Mouse (Mus musculus): ENCODE data around the gene Scaf1.

Gene Scaf1

DNA sequence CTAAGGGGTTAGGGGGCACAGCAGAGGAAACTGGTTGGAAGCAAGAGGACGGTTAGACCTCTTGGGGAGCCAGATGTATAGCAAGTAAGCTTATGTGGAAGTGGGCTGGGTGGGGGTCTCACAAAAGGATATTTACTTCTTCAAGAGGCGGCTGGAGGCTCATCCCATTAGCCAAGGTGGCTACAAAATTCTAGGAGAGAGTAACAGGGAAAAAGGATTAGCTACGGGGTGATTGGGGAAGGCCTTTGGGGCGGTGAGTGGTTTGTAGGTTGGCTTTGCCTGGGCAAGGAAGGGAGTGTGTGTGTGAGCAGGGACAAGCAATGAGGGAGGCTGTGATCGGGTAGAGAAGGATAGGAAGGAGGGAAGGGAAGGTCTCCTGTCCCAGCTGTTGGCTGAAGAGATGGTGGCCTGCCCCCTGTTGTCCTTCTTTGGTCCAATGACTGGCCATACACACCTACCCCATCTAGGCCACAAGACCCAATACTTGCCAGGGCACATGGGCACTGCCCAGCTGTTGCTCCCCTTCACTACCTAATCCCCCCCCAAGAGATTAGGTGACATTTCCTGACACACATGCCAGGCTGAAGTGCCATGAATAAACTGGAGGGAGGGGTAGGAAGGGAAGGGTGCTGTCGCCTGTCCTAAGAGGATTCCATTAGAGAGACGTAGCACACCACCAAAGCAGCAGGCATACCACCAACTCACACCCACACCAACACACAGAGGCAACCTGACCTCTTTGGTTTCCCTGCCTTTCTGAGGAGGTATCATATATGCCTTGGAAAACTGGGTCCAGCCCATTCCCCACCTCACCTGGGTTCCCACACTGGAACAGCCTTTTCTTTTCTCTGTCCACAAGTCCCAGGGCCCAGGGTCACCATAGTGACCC lies 32.0 kb downstream of the Scaf1 start:
- DNase-seq: no peak

DNA sequence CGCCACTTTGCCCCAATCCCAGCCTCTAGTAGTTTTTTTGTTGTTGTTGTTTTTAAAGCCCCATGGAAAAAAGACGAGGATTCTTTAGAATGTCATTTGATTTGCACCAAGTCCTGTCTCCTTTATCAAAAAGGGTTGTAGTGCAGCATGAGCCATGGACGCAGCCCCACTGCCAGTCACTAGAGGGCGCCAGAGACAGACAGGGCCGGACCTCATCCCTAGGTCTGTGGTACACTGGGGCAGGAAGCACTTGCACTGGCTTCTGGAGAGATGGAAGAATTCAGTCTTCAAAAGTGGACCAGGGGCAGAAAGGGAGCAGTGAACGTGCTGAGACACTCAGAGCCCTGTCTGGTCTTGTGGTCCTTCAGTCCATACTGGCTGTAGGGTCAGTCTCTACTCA lies 33.1 kb downstream of the Scaf1 start:
- DNase-seq: peak; percentile 90 to 95

DNA sequence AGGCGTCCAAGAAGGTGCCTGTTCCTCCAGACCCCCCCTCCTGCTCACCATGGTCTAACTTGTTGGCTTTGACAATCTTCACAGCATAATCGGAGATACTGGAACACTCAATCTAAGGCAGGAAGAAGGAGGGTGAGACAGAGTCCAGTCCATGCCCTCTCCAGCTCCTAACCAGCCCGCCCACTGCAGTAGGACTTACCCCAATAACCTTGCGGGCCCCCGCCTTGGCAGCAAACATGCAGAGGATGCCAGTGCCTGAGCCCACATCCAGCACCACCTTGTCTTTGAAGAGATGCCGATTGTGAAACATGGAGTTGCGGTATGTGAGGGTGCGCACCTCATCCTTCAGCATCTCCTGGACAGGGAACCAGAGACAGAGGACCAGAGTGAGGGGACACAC lies 34.6 kb downstream of the Scaf1 start:
- DNase-seq: no peak

DNA sequence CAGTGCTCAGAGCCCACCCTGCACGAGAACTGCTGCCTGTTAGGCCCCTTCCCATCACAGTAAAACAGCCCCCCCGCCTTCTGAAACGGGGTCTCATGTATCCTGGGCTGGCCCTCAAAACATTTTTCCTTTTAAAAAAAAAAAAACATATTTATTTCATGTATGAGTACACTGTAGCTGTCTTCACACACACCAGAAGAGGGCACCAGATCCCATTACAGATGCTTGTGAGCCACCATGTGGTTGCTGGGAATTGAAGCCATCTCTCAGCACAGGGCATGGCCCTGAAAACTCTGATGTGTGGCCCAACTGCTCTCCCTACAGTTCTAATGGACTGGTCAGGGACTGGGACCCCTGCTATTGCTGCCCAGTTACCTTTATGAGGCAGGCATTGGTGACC lies 37.9 kb downstream of the Scaf1 start:
- DNase-seq: no peak

DNA sequence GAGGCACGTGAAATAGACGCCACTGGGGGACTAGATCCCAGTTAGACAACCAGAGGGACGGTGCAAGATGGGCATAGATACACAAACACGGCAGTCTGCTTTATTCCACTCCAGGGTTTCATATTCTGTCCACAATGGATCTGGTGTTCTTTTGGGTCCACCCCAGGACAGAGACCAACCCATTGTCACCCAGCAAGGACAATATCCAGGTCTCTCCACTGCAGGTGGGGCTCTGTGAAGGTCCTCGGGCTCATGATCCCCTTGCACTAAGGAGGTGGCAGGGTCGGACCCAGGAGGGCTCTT lies 41.1 kb downstream of the Scaf1 start:
- no peak for DNase-seq

DNA sequence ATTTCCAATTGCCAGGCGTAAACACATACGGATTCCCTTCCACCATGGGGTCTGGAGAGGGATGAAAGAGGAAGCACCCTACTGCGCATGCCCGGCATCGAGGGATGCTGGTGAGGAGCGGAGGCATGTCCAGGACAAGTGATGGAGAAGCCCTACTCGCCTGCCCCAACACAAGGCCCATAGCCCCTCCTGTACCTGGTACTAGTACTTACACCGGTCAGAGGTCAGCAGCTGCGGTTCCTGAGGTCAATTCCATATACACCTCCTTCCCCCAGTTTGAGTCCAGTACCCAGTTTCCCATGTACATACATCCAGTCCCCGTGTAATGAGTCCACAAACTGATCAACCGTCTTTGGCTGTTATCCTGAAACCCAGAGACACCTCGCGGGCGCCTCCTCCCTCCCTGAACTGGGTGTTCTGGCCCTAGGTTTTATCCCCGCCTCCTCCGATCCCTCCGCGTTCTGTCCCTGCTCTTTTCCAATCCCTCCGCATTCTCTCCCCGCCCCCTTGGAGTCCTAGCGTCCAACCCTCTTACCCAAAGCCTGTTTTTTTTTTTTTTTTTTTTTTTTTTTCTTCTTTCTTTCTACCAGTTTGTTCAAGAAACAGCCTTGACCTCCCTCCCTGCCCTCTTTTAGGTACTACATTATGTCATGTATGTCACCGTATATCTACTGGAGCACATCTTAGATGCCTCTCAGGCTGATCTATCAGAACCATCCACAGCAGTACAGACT lies 41.6 kb downstream of the Scaf1 start, which contains the start of gene Cpt1c:
Cpt1c (minus strand) TSS at position 469 of the 734 bp plus-strand sequence.
- peak; percentile 75 to 80 for DNase-seq

DNA sequence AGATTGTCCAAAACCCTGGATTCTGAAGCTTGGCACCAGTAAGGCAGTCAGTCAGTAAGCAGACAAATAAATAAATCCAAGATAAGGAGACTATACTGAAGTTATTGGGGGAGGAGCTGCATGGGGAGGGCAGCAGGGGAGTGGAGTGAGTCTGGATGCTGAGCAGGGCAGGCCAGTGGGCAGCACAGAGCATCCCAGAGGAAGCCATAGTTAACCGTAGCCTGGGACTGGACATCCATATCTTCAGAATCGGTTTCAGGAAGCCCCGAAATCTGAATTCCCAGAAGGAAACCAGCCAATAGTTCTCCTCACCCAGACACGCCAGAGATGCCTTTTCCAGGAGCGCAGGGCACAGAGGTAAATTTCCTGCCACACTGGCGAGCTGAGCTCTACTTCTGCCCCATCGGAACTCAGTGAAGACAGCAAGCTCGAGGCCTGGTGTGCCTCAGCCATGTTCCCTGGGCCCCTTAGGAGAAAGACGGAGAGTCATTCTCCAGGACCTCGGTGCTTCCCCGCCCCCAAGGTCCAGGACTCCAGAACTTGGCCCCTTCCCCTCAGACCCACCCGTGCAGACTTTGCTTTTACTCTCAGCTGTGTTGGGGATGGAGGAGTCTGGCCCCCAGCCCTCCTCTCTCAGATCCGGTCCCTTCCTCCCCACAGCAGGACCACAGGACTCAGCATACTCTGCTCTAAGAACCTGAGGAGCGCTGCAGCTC lies 42.6 kb downstream of the Scaf1 start:
- no peak for DNase-seq

DNA sequence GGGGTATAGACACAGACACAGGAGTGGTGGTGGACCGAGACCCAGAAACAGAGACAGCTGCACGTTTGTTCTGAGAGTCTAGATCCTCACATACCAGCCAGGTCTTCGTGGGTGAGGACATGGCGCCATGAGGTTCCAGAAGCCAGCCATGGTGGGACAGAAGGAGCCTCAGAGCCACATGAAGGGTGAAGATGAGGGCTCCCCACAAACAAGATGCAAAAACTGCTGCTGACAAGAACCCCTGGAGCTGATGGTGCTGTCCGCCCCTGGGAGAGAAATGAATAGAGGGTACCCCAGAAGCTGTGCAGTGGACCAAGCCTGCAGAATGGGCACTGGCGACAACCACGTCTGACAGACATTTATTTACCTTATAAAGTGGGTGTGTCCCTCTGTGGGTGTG lies 45.0 kb downstream of the Scaf1 start:
- DNase-seq: no peak

DNA sequence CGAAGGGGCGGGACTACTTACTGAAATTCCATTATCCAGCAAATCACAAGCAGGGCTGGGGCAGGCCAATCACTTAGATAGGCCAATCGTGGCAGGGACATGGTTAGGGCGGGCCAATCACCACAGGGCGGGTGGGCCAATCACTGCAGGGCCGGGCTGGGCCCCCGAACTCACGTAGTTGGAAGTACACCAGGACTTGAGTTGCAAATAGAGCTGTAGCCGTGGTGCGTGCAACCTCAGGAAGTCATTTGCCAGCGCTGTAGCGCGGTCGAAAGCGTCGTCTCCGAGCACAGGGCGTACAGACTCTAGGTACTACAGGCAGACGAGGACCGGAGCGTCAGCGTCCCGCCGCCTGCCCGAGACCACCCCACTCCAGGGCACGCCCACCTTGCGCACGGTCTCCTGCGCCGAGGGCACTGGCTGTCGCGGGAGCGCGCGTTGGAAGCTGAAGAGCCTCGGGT lies 45.9 kb downstream of the Scaf1 start:
- peak; percentile 88 to 93 for DNase-seq

DNA sequence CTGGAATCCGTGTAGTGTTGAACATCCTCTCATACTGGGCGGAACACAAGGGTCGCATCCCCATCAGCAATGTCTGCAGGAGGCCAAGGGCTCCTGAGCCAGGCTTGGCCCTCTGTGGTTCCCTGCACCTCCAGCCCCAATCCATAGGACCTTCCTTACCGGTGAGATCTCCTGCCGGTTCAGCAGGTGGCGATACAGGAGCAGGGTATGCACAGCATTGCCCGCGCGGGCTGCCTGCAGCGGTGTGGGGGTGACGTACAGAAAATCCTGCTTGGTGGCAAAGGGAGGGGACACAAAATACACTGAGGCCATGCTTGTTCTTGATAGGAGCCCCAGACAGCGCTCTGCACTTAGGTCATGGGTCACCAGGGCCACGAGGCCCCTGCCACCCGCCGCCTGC lies 49.5 kb downstream of the Scaf1 start:
- DNase-seq: no peak

DNA sequence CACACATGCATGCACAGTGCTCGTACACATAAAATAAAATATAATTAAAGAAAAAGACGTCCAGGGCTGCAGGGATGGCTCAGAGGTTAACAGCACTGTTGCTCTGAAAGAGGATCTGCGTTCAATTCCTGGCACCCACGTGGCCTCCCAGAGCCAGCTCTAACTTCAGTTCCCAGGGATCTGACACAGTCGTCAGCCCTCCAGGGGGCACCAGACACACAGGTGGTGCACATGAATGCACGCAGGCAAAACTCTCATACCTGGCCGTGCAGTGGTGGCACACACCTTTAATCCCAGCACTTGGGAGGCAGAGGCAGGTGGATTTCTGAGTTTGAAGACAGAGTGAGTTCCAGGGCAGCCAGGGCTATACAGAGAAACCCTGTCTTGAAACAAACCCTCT lies 50.2 kb downstream of the Scaf1 start:
- DNase-seq: peak; percentile 32 to 77

DNA sequence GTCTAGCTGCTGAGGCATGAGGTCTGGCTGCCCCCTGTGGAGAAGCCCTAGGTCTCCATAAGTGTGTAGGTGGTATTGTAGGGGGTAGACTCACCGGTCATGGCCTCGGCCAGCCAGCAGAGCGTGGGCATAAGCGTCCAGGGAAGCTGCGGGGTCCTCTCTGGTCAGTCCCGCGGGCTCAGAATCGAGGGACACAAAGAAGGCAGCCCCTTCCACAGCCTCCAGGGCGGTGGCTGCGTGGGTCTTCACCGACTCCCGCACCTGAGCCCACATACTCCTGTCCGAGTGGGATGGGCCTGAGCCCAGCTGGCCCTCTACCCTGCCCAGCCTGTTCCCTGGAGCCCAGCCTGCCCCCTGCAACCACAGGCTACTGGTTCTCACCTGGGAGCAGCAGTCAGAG lies 51.2 kb downstream of the Scaf1 start:
- DNase-seq: no peak

DNA sequence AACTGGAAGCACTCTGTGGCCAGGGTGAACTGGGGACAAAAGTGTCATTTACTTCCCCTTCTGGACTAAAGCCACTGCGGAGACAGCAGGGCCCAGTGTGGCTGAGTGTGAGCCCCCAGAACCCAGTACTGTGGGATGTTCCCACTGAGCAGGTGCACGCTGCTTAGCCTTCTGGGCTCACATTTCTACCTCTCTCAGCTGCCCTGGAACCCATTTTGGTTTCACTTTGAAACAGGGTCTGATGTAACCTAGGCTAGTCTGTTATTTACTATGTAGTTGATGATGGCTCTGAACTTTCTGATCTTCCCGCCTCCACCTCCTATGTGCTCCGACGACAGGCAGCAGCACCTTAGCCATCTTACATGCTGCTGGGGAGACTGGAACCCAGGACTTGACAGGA lies 53.3 kb downstream of the Scaf1 start:
- DNase-seq: no peak

DNA sequence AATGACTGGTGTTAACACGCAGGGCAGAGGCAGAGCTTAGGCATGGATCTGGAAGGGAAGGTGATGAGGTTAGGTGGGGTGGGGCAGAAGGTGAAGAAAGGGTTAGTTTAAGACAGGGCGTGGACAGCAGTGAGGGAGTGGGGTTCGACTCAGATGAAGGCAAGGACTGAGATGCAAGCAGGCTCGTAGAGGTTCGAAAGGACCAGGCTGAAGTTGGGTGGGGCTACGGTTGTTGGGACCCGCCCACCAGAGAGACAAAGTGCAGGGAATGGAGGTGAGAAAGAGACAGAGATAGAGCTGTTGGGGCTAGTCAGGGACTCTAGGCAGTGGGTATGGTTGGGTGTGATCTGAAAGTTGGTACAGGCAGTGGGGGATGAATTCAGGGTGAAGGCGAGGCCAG lies 53.8 kb downstream of the Scaf1 start:
- DNase-seq: no peak

DNA sequence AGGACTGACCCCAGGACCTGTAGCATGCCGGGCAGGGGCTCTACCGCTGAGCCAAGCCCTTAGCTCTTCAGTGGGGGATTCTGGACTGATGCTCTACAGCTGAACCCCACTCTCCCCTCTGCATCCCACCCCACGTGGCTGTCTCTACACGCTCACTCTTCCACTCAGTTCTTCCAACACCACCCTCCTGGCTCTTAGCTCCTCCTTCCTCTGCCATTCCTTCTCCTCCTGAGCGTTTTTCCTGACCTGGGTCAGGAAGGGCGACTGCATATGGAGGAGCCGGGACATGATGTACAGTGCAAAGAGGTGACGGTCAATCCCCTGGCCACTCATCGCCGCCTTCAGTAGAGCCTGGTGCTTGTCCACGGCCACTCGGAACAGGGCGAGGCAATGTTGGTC lies 55.7 kb downstream of the Scaf1 start:
- no peak for DNase-seq

DNA sequence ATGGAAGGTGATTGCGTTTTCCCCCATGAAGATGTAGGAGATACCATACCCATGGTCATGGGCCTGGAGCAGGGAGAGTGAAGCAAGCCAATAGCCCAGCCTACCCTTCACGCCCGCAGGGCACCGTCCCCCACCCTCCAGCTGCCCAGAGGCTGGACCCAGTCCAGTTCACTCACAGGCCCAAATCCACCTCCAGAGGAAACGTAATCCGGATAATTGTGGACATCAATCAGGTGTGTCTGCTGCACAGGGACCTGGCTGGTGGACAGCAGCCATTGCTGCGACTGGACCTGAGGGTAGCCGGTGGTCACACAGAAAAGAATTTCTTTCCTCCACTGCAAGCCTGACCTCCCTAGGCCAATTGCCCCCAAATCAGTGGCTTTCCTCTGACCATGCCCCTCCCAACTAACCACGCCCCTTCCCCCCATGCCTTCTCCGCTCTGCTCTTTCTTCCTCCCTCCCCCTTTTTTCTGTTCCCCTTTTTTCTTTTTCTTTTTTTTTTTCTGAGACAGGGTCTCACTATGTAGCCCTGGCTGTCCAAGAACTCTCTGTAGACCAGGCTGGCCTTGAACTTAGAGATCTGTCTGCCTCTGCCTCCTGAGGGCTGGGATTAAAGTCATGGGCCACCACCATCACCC lies 56.2 kb downstream of the Scaf1 start:
- no peak for DNase-seq

DNA sequence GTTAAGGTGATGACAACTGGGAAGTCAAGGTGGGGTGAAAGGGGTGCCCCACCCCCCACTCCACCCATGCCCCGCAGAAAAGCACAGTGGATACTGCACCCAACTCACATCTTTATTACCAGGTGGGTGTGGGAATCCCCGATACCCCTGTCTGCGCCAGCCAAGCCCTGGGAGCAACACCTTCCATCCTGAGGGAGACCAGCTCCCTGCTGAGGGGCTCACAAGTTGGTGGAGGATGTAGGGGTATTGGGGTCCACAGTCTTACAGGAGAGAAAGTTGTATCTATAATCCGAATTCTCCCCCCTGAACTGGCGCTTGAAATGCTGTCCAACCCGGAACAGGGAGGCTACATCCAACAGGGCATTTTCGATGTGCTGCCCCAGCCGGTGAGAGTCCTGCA lies 56.9 kb downstream of the Scaf1 start:
- DNase-seq: no peak

DNA sequence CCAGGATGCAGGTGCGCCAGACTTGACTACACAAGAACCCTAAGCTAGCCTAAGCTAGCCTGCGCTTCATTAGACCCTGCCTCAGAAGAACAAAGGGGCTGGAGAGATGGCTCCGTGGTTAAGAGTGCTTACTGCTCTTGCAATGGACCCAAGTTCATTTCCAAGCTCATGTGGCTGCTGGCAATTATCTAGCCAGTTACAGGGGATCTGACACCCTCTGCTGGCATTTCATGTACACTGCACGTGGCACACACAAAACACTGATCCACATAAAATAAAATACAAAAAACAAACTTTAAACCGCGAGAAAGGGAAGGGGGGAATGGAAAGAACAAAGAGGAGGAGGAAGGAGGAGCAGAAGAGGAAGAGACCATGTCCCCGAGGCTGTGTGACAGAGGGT lies 58.0 kb downstream of the Scaf1 start:
- DNase-seq: peak; percentile 65 to 76

DNA sequence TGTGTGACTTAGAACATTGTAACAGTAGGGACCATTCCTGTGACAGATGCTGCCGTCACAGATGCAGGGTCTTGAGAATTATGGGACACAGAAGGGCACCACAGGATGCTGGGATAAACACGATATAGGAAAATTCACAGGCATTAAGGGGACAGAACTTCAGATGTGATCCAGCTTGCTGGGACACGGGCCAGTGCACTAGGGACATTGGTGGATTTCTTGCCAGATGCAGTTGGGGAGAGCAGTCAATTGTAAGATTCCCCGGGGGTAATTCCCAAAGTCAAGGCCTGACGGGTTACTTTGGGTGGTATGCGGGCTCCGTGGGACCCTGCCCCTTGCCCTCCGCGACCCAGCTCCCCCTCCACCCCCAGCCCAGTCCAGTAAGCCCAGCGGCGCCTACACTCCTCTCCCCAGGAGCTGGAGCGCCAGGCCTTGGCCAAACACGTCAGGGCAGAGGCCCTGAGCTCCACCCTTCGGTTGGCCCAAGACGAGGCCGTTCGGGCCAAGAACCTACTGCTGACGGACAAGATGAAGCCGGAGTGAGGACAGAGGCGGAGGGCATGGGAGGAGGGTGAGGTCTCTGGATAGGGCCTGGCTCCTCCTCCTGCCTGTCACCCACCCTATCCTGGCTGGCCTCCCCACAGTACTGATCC lies 58.9 kb downstream of the Scaf1 start:
- DNase-seq: no peak

DNA sequence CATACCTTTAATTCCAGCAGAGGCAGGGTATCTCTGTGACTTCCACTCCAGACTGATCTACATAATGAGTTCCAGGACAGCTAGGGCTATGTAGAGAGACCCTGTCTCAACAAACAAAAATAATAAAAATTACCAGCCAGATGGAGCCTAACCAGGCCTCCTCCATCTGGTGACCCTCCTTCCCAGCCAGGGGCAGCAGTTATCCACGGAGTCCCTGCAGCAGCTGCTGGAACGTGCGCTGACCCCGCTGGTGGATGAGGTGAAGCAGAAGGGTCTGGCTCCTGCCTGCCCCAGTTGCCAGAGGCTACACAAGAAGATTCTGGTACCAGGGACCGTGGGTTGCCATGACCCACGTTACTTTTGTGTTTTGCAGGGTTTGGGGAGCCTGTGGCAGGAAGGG lies 59.9 kb downstream of the Scaf1 start:
- no peak for DNase-seq

DNA sequence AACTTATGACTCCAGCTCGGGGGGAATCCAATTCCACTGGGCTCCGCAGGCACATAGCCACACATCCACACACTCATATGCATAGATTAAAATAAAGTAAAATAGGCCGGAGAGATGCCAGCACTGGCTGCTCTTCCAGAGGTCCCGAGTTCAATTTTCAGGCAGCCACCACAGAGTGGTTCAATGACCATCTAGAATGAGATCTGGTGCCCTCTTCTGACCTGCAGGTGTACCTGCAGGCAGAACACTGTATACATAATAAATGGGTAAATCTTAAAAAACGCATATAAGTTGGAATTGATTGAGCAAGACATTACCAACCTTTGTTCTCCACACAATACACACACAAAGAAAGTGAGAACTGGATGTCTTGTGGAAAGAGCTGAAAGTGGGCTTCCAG lies 60.5 kb downstream of the Scaf1 start:
- peak; percentile 12 to 39 for DNase-seq

DNA sequence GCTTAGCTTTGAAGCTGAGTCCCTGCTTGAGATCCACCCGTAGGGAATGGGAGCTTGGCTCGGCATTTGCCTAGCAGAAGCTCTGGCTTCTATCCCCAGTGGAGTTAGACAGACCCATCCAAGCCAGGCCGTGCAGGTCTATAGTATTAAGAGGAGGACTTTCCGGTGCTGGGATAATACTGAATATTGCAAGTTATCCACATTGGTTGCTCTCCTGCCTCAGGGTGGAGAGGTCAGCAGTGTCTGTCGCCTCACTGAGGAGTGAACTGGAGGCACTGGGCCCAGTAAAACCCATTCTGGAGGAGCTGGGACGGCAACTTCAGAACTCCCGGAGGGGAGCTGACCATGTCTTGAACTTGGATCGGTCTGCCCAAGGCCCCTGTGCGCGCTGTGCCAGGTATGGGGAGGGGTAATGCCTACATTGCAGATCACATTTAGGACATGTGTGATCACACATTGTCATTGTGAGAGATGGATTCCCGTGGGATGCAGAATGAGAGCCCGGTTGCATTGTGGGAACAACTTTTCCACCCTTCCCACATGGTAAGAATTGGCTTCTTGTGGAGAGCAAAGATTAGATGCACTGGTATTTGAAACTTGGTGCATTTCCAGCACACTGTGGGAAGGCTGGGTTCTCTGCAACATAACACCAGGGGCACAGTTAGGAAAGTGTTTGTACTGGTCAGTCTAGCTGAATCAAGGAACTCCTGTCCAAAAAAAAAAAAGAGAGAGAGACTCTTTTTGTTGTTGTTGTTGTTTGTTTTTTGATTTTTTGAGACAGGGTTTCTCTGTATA lies 61.9 kb downstream of the Scaf1 start:
- DNase-seq: no peak

All from kidney, postnatal 36 days (tissue).